Mouse (Mus musculus) forebrain, embryonic 12.5 days (tissue): Measurements from ENCODE around the gene AI661453. TPM values are rescaled to one million over a fixed set of nuclear protein-coding genes. Genes with fewer than 3 reads are reported as not detected.
"Not testable (repeated sequence)": the region's sequence is repeated elsewhere in the genome, so short reads cannot be mapped to it uniquely, and the experiment has no call there.

ENCODE experiments used
- ATAC-seq: fragments of 200-750 bp; cut with Nextera tagmentation; 2 replicates; pipeline ENCODE4 v1.8.0; 2017; ENCODE audit warnings: moderate TSS enrichment; ENCODE audit not compliant: low FRiP score
- H3K27ac ChIP-seq: fragments of 300-500 bp; sonication (generic); 2 replicates; pipeline ENCODE4 v1.5.1; 2016; ENCODE audit warnings: mild to moderate bottlenecking
- H3K27me3 ChIP-seq: fragments of 300-500 bp; sonication (generic); 2 replicates; pipeline ENCODE4 v1.6.1; 2016; ENCODE audit warnings: mild to moderate bottlenecking
- H3K36me3 ChIP-seq: fragments of 300-500 bp; sonication (generic); replicated peaks from 2 replicates; pipeline ENCODE4 v1.6.1; 2016; ENCODE audit warnings: mild to moderate bottlenecking
- H3K4me1 ChIP-seq: fragments of 300-500 bp; sonication (generic); 2 replicates; pipeline ENCODE4 v1.6.1; 2016
- H3K4me2 ChIP-seq: fragments of 300-500 bp; sonication (generic); 2 replicates; pipeline ENCODE4 v1.6.1; 2016; ENCODE audit warnings: mild to moderate bottlenecking, moderate library complexity
- H3K4me3 ChIP-seq: fragments of 300-500 bp; sonication (generic); replicated peaks from 2 replicates; pipeline ENCODE4 v1.5.1; 2016; ENCODE audit warnings: mild to moderate bottlenecking
- H3K9ac ChIP-seq: fragments of 300-500 bp; sonication (generic); 2 replicates; pipeline ENCODE4 v1.6.1; 2016; ENCODE audit warnings: mild to moderate bottlenecking
- H3K9me3 ChIP-seq: fragments of 300-500 bp; sonication (generic); 2 replicates; pipeline ENCODE4 v1.6.1; 2016
- WGBS: fragments of 180-500 bp; shearing (Covaris S2); methylation state at CpG from one replicate; pipeline ENCODE4 v1.1.7; 2016; 5-methylcytosine and 5-hydroxymethylcytosine counted together
- polyA plus RNA-seq: library from polyadenylated mRNA; unstranded; fragments of >200 nt; fragmentation: Nextera tagmentation; extraction: Ambion mirVana; gene quantifications from 2 replicates; pipeline ENCODE4 v1.2.1, GENCODE M21; 2016

Gene AI661453
- polyA plus RNA-seq, 1 experiment from 2014 or later, result 0.13 TPM

DNA sequence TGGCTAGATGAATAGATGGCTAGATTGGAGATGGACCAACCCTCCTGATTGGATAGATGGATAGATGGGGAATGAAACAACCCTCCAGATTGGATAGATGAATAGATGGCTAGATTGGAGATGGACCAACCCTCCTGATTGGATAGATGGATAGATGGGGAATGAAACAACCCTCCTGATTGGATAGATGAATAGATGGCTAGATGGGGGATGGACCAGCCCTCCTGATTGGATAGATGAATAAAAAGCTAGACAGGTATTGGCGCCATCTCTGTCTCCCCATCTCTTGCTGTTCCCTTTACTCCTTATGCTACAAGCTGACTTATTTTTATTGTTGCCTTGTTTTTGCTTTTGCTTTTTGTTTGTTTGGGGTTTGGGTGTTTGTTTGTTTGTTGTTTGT is 13.8 kb upstream of the AI661453 start:
- H3K27me3 ChIP-seq, H3K9me3 ChIP-seq, H3K4me2 ChIP-seq, H3K9ac ChIP-seq, H3K4me1 ChIP-seq, H3K27ac ChIP-seq, H3K4me3 ChIP-seq, H3K36me3 ChIP-seq, ATAC-seq: not testable (repeated sequence)
- WGBS, result 91% methylated on average over 1 of the region's 1 CpGs

DNA sequence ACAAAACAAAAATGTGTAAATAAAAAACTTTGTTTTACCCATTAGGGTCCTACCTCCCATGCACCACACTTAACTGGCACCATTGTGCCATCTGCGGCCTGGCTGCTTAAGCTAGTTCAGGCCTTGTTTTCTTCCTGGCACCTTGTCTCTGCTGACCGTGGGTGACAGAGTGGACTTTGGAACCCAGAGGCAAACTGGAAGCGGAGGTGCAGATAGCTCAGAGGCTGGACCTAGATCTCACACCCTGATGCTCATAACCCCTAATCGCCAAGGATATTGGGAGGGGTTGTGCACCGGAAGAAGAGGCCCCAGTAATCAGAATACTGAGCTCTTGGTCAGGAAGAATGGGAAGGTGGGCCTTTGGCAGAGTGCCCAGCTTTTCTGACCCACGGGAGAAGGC is 12.2 kb upstream of the AI661453 start:
- no peaks in the 10 kb centered on the region for H3K9me3 ChIP-seq
- no peak overlapping the region for H3K4me2 ChIP-seq
- H3K27me3 ChIP-seq, result 0 out of 2 replicates have a peak, but pooled peaks cover 6% of the 10 kb centered on the region
- no peak overlapping the region for H3K4me3 ChIP-seq
- H3K27ac ChIP-seq, result no peak overlapping the region
- no peak for ATAC-seq
- 81% methylated on average over 6 of the region's 6 CpGs for WGBS
- no peak overlapping the region for H3K9ac ChIP-seq
- no peaks in the 10 kb centered on the region for H3K36me3 ChIP-seq
- H3K4me1 ChIP-seq, result peaks cover 10% of the 10 kb centered on the region

DNA sequence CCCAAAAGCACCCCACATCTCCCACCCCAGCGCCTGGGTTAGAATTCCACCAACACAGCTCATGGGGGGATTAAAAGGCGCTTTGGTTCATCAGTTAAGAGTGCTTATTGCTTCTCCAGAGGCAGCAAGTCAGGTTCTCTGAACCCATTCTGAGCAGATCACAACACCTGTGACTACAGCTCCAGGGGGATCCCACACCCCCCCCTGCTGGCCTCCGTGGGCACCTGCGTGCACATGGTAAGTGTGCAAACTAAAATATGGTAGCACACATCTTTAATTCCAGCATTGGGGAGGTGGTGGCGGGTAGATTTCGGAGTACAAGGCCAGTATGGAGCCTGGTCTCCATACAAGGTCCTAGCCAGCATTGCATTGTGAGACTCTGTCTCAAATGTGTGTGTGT is 9.1 kb upstream of the AI661453 start:
- Histone ChIP-seq H3K9ac (no peak overlapping the region), H3K4me1 (peaks cover 10% of the 10 kb centered on the region), H3K36me3 (no peaks in the 10 kb centered on the region), H3K4me3 (no peak overlapping the region), H3K9me3 (no peaks in the 10 kb centered on the region), H3K27ac (no peak overlapping the region), H3K27me3 (peaks cover 22% of the 10 kb centered on the region; the same call in 1 of the 2 replicates), H3K4me2 (no peak overlapping the region)
- WGBS, result 67% methylated on average over 6 of the region's 6 CpGs
- no peak for ATAC-seq

DNA sequence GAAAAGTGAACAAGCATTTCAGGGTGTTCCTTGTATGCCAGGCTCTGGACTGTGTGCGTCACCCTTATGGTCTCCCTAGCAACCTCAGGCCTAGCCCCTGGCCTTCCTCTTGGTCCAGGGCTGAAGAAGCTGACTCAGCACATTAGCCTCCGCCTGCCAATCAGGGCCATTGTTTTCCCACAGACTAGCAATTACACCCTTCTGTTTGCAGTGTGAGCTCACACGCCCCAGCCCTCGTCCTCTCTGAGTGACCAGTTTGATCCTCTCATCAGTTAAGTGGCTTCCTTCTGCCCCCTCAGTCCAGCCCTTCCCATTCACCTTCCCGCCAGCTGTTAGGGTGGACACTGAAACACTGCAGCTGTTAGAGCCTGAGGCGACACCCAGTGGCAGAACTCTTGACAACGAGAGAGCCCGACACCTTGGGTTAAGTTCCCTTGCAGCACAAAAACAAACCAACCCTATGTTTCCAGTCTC is 7.5 kb upstream of the AI661453 start:
- ATAC-seq, result peak; percentile 67; the same call in 1 of the 2 replicates
- WGBS, result 6% methylated on average over 8 of the region's 8 CpGs

DNA sequence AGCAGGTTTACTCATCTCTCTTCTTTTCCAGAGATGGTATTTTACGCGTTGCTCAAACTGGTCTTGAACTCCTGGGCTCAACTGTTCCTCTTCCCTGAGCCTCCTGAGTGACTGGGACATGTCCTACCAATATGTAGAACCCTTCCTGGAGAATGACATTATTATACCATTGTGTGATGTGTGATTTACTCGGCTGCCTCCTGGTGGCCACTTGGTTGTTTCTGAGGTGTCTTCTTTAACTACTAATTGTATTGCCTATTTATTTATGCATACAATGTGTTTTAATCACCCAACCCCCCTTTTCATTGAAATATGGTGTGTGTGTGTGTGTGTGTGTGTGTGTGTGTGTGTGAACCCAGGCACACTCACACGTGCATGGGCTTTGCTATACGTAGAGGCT is 5.6 kb upstream of the AI661453 start:
- H3K27me3 ChIP-seq, result peaks cover 38% of the 10 kb centered on the region
- no peak overlapping the region for H3K9ac ChIP-seq
- no peak overlapping the region for H3K4me3 ChIP-seq
- H3K4me2 ChIP-seq, result no peak overlapping the region
- ATAC-seq, result no peak
- H3K36me3 ChIP-seq, result no peaks in the 10 kb centered on the region
- H3K9me3 ChIP-seq, result no peaks in the 10 kb centered on the region
- no peak overlapping the region for H3K27ac ChIP-seq
- 61% methylated on average over 5 of the region's 5 CpGs for whole genome bisulfite sequencing
- peaks cover 10% of the 10 kb centered on the region for H3K4me1 ChIP-seq

More for the DNA sequence above, 7.5 kb upstream of the AI661453 start:
- Histone ChIP-seq H3K4me1 (peaks cover 10% of the 10 kb centered on the region), H3K4me3 (no peak overlapping the region; the same call in 1 of the 2 replicates), H3K9ac (no peak overlapping the region), H3K9me3 (no peaks in the 10 kb centered on the region), H3K27ac (0 out of 2 replicates have a peak overlapping the region, but pooled peaks have one; percentile 19), H3K4me2 (peak overlapping the region; percentile 24), H3K27me3 (peaks cover 28% of the 10 kb centered on the region; the same call in 1 of the 2 replicates), H3K36me3 (no peaks in the 10 kb centered on the region)

DNA sequence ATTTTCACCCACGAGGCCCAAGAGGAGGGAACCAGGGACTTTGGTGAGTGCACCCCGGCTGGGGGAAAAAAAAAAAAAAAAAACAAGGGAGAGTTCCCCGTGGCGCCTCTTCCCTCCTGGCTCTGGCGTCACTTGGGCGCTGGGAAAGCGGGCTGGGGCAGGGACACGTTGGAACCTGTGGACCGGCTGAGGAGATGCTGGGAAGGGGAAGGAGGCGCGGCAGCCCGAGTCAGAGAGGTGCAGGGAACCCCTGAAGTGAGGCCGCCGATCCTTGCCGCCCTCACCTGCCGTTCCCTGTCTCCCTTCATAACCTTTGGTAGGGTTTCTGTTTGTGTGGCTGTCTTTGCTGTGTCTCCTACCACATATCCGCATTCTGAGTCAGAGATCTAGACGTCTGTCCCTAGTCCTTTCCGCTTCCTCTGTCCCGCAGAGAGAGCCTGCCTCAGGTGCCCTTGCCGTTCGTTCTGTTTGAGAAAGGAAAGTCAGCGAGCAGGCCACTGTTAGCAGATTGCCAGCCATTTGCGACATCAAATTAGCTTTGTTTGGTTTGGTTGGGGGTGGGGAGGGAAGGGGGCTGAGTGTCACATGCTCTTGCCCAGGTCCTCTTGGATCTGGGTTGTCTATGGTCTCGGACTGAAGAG is 612 bp downstream of the AI661453 start, which contains the start of gene 1700001C19Rik:
Gene 1700001C19Rik (minus strand): TSS at position 470 of the 641 bp plus-strand sequence.
- H3K9me3 ChIP-seq, result no peaks in the 10 kb centered on the region
- H3K9ac ChIP-seq, result peak within 1 kb of the TSS; percentile 9; the same call in 1 of the 2 replicates
- WGBS, result 3% methylated on average over 25 of the region's 25 CpGs
- H3K4me1 ChIP-seq, result peaks cover 28% of the 10 kb centered on the region
- H3K27me3 ChIP-seq, result peaks cover 70% of the 10 kb centered on the region
- peak within 1 kb of the TSS; percentile 53 for H3K4me2 ChIP-seq
- ATAC-seq, result no peak
- no peaks in the 10 kb centered on the region for H3K36me3 ChIP-seq
- no peak within 1 kb of the TSS for H3K27ac ChIP-seq
- H3K4me3 ChIP-seq, result peak within 1 kb of the TSS; percentile 34

DNA sequence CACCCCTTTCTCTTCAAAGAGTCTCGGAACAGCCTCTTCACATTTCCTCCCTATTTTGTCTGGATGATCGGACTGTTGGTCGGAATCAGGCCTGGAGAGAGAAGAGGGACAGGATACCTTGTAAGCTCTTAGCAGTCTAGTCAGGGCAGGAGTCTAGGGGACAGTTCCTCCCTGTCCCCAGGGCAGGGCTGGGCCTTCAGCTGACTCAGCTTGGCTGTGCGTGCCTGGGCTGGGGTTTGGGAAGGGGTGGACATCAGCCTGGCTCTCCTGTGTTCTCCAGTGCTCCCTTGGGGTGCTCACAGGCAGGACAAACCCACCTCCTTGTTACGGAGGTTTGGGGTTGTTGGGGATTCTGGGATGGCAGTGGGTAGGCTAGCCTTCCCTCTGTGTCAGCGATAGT is 2.2 kb downstream of the AI661453 start:
- ATAC-seq, result no peak
- H3K27me3 ChIP-seq, result peaks cover 67% of the 10 kb centered on the region
- WGBS, result 56% methylated on average over 6 of the region's 6 CpGs

DNA sequence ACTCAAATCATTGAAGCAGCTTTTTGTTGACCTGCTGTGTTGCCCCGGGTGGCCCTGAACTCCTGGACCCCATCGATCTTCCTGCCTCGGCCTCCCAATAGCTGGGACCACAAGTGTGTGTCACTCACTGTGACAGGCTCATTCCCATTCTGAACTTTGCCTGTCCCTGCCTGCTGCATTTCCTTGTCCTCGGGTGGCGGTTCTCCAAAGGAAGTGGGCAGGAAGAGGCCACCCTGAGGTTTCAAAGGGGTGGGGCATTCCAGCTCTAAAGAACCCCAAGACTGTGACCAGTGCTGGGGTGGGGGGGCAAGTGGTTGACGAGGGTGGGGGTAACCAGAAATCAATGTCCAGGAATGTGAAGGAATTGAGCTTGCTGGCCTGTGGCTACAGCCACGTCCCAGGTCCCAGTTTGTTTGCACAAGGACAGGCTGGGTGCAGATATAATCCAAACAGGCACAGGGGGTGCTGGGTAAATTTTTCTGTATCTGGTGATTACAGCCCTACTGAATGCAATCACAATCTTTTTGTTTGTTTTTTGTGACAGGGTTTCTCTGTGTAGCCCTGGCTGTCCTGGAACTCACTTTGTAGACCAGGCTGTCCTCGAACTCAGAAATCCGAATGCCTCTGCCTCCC is 3.1 kb downstream of the AI661453 start:
- Histone ChIP-seq H3K27me3 (peaks cover 64% of the 10 kb centered on the region), H3K4me2 (no peak overlapping the region), H3K36me3 (no peaks in the 10 kb centered on the region), H3K27ac (no peak overlapping the region), H3K4me3 (no peak overlapping the region), H3K9me3 (no peaks in the 10 kb centered on the region), H3K9ac (no peak overlapping the region), H3K4me1 (peaks cover 28% of the 10 kb centered on the region)
- no peak for ATAC-seq
- 49% methylated on average over 9 of the region's 9 CpGs for WGBS

More for the DNA sequence above, 2.2 kb downstream of the AI661453 start:
- Histone ChIP-seq H3K4me2 (no peak overlapping the region), H3K36me3 (no peaks in the 10 kb centered on the region), H3K4me1 (peaks cover 28% of the 10 kb centered on the region), H3K27ac (no peak overlapping the region), H3K9ac (no peak overlapping the region), H3K9me3 (no peaks in the 10 kb centered on the region), H3K4me3 (no peak overlapping the region)

DNA sequence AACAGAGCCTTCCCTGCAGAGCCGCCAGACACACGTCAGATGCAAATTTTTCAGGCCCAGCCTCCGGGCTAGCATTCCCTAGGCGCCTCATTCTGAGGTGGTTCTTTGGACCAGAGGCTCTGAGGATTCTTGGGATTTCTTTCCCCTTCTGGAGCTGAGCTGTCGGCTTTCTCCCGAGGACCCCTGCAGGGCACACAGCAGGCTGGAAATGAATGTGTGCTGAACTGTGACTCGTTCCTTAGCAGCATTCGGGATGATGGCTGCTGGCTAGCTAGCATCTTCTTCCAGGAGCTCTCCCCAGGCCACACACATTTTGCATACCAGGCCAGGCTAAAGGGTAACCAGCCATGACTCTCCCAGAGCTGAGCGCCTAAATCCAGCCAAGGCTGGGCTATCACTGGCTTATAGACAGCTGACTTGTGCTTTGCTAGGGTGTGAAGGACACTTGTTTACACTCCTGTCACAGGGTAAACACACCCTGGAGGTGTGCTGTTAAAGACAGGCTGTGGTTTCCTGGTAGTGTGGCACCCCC is 4.0 kb downstream of the AI661453 start:
- 0 out of 2 replicates have a peak, but pooled peaks have one; percentile 11 for ATAC-seq
- no peak overlapping the region for H3K27ac ChIP-seq
- H3K27me3 ChIP-seq, result peaks cover 56% of the 10 kb centered on the region

DNA sequence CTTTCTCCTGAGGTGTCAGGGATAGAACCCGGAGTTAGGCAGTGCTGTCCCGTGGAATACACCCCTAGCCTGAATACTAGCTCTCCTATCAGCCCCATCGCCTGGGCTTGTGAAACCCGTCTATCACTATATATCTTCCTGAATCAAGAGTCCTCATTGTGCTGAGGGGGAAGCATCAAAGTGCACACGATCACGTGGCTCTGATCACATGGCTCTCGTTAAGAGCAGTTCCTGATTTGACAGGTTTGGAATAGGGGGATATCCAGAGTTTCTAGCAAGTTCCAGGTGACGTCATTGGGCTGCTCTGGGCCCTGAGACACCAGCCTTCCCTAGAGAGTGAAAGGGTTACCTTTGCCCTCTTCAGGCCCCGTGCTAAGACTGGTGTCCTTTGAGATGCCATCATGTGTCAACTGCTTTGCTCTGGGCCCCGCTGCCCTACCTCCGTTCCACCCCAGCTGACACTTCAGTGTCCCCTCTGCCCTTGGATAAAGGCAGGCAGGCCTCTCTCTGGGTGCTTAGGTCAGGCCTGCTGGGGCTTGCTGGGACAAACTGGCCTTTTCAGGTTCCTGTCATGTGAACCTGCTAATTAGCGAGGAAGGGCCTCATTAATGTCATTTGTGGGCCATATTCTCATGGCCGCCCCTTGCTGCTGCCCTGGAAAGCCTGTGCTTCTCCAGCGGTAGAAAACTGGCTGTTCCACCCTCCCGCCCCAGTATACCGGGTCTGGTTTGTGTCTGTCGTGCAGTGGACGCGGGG is 5.1 kb downstream of the AI661453 start:
- H3K4me1 ChIP-seq, result peaks cover 25% of the 10 kb centered on the region
- H3K36me3 ChIP-seq, result no peaks in the 10 kb centered on the region
- H3K4me3 ChIP-seq, result no peak overlapping the region
- H3K9ac ChIP-seq, result no peak overlapping the region
- WGBS, result 59% methylated on average over 19 of the region's 19 CpGs
- ATAC-seq, result no peak
- H3K4me2 ChIP-seq, result no peak overlapping the region
- H3K9me3 ChIP-seq, result no peaks in the 10 kb centered on the region
- no peak overlapping the region for H3K27ac ChIP-seq
- H3K27me3 ChIP-seq, result peaks cover 47% of the 10 kb centered on the region

More for the DNA sequence above, 4.0 kb downstream of the AI661453 start:
- Histone ChIP-seq H3K9me3 (no peaks in the 10 kb centered on the region), H3K4me2 (no peak overlapping the region), H3K36me3 (no peaks in the 10 kb centered on the region), H3K4me1 (peaks cover 28% of the 10 kb centered on the region), H3K4me3 (no peak overlapping the region), H3K9ac (no peak overlapping the region)
- WGBS, result 5% methylated on average over 9 of the region's 9 CpGs

DNA sequence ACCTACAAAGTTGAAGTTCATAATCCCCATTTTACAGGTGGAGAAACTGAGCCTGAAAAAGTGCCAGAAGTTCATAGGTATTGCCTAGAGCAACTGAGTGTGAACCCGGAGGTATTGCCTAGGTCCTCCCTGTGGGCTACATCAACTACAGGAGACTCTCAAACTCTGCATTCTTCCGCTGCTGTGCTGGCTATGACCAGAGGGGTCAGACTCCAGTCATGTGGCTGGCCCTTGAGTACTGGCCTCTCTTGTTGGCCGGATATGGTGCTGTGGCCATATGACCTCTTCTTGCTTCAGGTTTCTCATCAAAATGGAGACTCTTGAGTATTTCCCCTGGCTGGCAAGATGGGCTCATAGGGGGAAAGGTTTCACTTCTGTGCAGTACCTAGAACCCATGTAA is 5.9 kb downstream of the AI661453 start:
- WGBS, result 83% methylated on average over 3 of the region's 3 CpGs
- Histone ChIP-seq H3K27me3 (peaks cover 39% of the 10 kb centered on the region), H3K4me3 (no peak overlapping the region), H3K9me3 (no peaks in the 10 kb centered on the region), H3K9ac (no peak overlapping the region), H3K27ac (no peak overlapping the region), H3K4me2 (no peak overlapping the region), H3K36me3 (no peaks in the 10 kb centered on the region), H3K4me1 (peaks cover 17% of the 10 kb centered on the region)
- ATAC-seq, result no peak

DNA sequence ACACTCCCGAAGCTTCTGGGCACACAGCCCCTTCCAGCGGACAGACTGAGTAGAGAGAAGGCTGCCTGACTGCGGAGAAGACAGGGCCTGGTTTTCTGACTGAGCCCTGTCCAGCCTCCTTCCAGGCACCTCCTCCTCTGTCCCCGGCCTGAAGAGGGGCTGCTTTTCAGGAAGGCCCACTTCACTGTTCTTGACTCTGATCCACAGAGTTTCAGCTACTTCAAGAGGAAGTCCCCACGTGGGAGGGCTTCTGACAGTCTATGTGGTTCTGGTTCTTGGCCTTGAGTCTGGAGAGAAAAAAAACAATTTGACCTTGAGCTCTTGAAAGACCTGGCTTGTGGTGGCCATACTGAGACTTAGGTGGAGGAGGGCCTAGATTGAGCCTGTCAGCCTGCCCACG is 7.7 kb downstream of the AI661453 start:
- no peaks in the 10 kb centered on the region for H3K9me3 ChIP-seq
- no peak overlapping the region for H3K4me2 ChIP-seq
- no peak overlapping the region for H3K27ac ChIP-seq
- H3K27me3 ChIP-seq, result peaks cover 21% of the 10 kb centered on the region
- no peak for ATAC-seq
- H3K36me3 ChIP-seq, result no peaks in the 10 kb centered on the region
- H3K4me3 ChIP-seq, result no peak overlapping the region
- no peak overlapping the region for H3K9ac ChIP-seq
- 74% methylated on average over 6 of the region's 6 CpGs for whole genome bisulfite sequencing
- peaks cover 17% of the 10 kb centered on the region for H3K4me1 ChIP-seq
